In the genomic region with DNA sequence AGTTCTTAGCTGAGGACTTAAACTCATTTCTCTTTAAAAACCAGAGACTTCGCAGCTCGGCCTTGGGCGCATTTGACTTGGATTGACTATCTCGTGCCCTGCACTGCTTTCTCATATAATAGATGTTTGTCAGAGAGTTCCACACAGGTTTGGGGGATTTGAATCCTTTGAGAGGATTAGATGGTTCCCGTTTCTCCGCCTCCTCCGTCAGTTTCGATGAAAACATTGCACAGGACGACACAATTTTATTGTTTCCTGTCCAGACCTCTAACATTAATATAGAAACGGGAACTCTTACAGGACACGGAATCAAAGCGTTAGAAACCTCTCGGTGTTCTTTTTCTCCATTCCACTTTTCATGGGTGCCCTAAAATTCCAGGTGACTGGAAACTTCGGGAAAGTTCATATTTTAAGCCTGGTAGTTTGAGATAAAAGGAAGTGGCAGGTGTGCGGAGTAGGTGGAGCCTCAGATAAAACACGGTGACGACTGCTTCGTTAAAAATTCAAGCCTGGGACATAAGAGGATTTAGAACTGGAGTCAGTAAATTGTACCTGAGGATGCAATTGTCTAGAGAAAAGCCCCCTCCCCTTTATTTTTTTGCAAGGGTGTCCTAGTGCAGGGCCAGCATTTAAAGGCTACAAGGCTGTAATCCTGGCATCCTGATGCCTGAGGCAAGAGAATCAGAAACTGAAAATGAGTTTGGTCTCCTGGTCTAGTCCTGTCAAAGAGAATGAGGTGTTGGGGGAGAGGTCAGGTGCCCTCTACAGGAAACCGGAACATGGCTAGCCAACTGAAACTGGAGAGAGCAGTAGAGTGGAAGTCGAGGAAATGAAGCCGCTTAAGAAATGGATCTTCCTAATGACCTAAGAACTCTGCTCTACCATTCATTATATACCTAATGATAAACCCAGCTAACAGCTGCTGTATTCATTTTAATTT, we compare ENCODE assay signal across 9 mouse cellular contexts. TPM values are rescaled to one million over a fixed set of nuclear protein-coding genes. Genes with fewer than 3 reads are reported as not detected.
DNase-seq lines count a peak whose midpoint lies in the region; ATAC-seq and TF ChIP-seq lines count a peak whose summit lies in the region.
"Had no signal": no experiment of that assay in that cellular context is flagged by ENCODE, and none has a peak within 500 bp of the region (broad histone marks: within the 10 kb centered on the region; RNA-seq: fewer than 3 reads in every experiment).

No protein-coding gene starts in this region.

- TF ChIP-seq POLR2A in spleen, adult 2 months (IDR thresholded peaks at IDR 0.05; ENCODE audit: low read depth, low read length): no peak

- H3K4me3 ChIP-seq in spleen, adult 2 months (ENCODE audit: extremely low read depth, insufficient read depth, insufficient read length): peak overlapping the region; percentile 93
- H3K4me3 ChIP-seq in lung, embryonic 15.5 days: peak overlapping the region; percentile 76

- WGBS in spleen, adult 2 months: under 1% methylated on average over 21 of the region's 21 CpGs
- WGBS in lung, embryonic 15.5 days: under 1% methylated on average over 21 of the region's 21 CpGs

- peak overlapping the region; percentile 90 for H3K9ac ChIP-seq in lung, embryonic 15.5 days

- H3K27ac ChIP-seq in spleen, adult 2 months (ENCODE audit: insufficient read depth, low read length): peak overlapping the region; percentile 87
- peak overlapping the region; percentile 90 for H3K27ac ChIP-seq in lung, embryonic 15.5 days

- peaks cover 19% of the 10 kb centered on the region for H3K36me3 ChIP-seq in spleen, adult 2 months (ENCODE audit: control insufficient read depth, insufficient read depth, low read length)
- H3K36me3 ChIP-seq in lung, embryonic 15.5 days: peaks cover 33% of the 10 kb centered on the region

- peak; percentile 16 to 42 for DNase-seq in spleen, adult 2 months (ENCODE audit: low read depth in 1 of 2, low spot score in 2 of 2)
- no peak for DNase-seq in spleen, postnatal 4 days (ENCODE audit: low spot score in 2 of 2)
- peak; percentile 23 for DNase-seq in c-Kit-positive CD71-negative TER-119-negative erythroid progenitor cells, embryonic 14.5 days (ENCODE audit: low read depth)
- peak; percentile 47 for DNase-seq in retina, embryonic 14.5 days (ENCODE audit: low spot score)
- no peak for DNase-seq in urinary bladder, postnatal 25 days (ENCODE audit: low spot score)
- no peak for DNase-seq in layer of hippocampus, postnatal 14 days (ENCODE audit: low spot score in 2 of 2)

- ATAC-seq in hematopoietic stem cell, adult 5-6 weeks (replicated peaks in 1 of 2; ENCODE audit: insufficient read depth in 1 of 2, low FRiP score in 2 of 2, low TSS enrichment in 1 of 2, low read depth in 1 of 2, poor library complexity in 2 of 2, severe bottlenecking in 2 of 2): peak; percentile 20 to 33; a peak in 3 of 4 replicates
- ATAC-seq in lung, embryonic 15.5 days (ENCODE audit: borderline replicate concordance, extremely low read depth, low FRiP score, low TSS enrichment): no peak

- no peaks in the 10 kb centered on the region for H3K27me3 ChIP-seq in spleen, adult 2 months (ENCODE audit: control insufficient read depth, insufficient read depth, low read length)
- no peaks in the 10 kb centered on the region for H3K27me3 ChIP-seq in lung, embryonic 15.5 days

- no peaks in the 10 kb centered on the region for H3K4me1 ChIP-seq in spleen, adult 2 months (ENCODE audit: control insufficient read depth, insufficient read depth, insufficient read length)
- peaks cover 11% of the 10 kb centered on the region for H3K4me1 ChIP-seq in lung, embryonic 15.5 days

- peak overlapping the region; percentile 81 for H3K4me2 ChIP-seq in lung, embryonic 15.5 days

- no peaks in the 10 kb centered on the region for H3K9me3 ChIP-seq in lung, embryonic 15.5 days

- no peak for TF ChIP-seq CTCF in spleen, adult 2 months (IDR thresholded peaks at IDR 0.05; ENCODE audit: extremely low read depth, insufficient read depth, insufficient read length, insufficient replicate concordance)

RNA-seq across cellular contexts. Expression of gene Casp2, which starts 0.9 kb away (rescaled TPM):
- polyA plus RNA-seq in spleen, adult 2 months (2012; rRNA removed): 32.2 and 33.6 TPM in 2 replicates
- 101 and 111 TPM in 2 replicates for total RNA-seq in hematopoietic stem cell, adult 5-6 weeks (2017)
- polyA plus RNA-seq in lung, embryonic 15.5 days (2015; fragmentation: Nextera tagmentation; extraction: Ambion mirVana): 73.4 and 73.5 TPM in 2 replicates
- 10 to 100 TPM; 19.2 to 20.8 TPM for total RNA-seq in layer of hippocampus, postnatal 14 days (2021)

RNA-seq across cellular contexts. Expression of gene Tmem139, which starts 3.9 kb away (rescaled TPM):
- not detected in 2 replicates for polyA plus RNA-seq in spleen, adult 2 months (2012; rRNA removed)
- not detected in 2 replicates for total RNA-seq in hematopoietic stem cell, adult 5-6 weeks (2017)
- polyA plus RNA-seq in lung, embryonic 15.5 days (2015; fragmentation: Nextera tagmentation; extraction: Ambion mirVana): 3.6 and 4.1 TPM in 2 replicates
- not detected for total RNA-seq in layer of hippocampus, postnatal 14 days (2021)
- total RNA-seq: layer of hippocampus, adult 18-20 months had no signal

RNA-seq across cellular contexts. Expression of gene Gstk1, which starts 19.9 kb away (rescaled TPM):
- polyA plus RNA-seq in spleen, adult 2 months (2012; rRNA removed): 4.1 and 4.6 TPM in 2 replicates
- total RNA-seq in hematopoietic stem cell, adult 5-6 weeks (2017): 19.0 and 25.7 TPM in 2 replicates
- polyA plus RNA-seq in lung, embryonic 15.5 days (2015; fragmentation: Nextera tagmentation; extraction: Ambion mirVana): 43.6 and 46.2 TPM in 2 replicates
- total RNA-seq in layer of hippocampus, postnatal 14 days (2021): 1 to 10 TPM; 8.6 to 8.9 TPM

RNA-seq across cellular contexts. Expression of gene Clcn1, which starts 20.8 kb away (rescaled TPM):
- 0.18 and 0.26 TPM in 2 replicates for polyA plus RNA-seq in spleen, adult 2 months (2012; rRNA removed)
- total RNA-seq in hematopoietic stem cell, adult 5-6 weeks (2017): 0.75 TPM in 1 of 2 replicates, not detected in the other
- polyA plus RNA-seq in lung, embryonic 15.5 days (2015; fragmentation: Nextera tagmentation; extraction: Ambion mirVana): 0.14 and 0.24 TPM in 2 replicates
- total RNA-seq in layer of hippocampus, postnatal 14 days (2021): 1 to 10 TPM; 2.7 to 3.7 TPM

RNA-seq across cellular contexts. Expression of gene Tas2r144, which starts 50.5 kb away (rescaled TPM):
- polyA plus RNA-seq in spleen, adult 2 months (2012; rRNA removed): not detected in 2 replicates
- not detected in 2 replicates for total RNA-seq in hematopoietic stem cell, adult 5-6 weeks (2017)
- not detected in 2 replicates for polyA plus RNA-seq in lung, embryonic 15.5 days (2015; fragmentation: Nextera tagmentation; extraction: Ambion mirVana)
- not detected for total RNA-seq in layer of hippocampus, postnatal 14 days (2021)
- total RNA-seq: layer of hippocampus, adult 18-20 months had no signal

Comparison
In these comparisons a context has a peak if more than half of its experiments do, and no peak if none do; other contexts are left out.
1. DNase-seq: peak in spleen, adult 2 months (2 of 2), c-Kit-positive CD71-negative TER-119-negative erythroid progenitor cells, embryonic 14.5 days (single experiment) and retina, embryonic 14.5 days (single experiment); none in spleen, postnatal 4 days (0 of 2), urinary bladder, postnatal 25 days (single experiment) and layer of hippocampus, postnatal 14 days (0 of 2).